7 mouse cellular contexts compared by ENCODE assay signal in genomic region chr8:20823219-20823618, GRCm38 (mm10).
DNase-seq lines count a peak whose midpoint lies in the region.
"Not testable (repeated sequence)": the region's sequence is repeated elsewhere in the genome, so short reads cannot be mapped to it uniquely, and the experiment has no call there.

No protein-coding gene starts in this region.

- intact Hi-C loops in left cerebral cortex, postnatal 4 days (cut with DNase I), result not testable (repeated sequence)

- peak; percentile 15 to 16 for DNase-seq in cerebellum, postnatal 10 days
- peak; percentile 11 for DNase-seq in gastrocnemius, postnatal 25 days
- peak; percentile 7 for DNase-seq in kidney, adult 9 months
- peak; percentile 13 for DNase-seq in left cerebral cortex, postnatal 4 days
- DNase-seq in ovary, postnatal 10 days (ENCODE audit: low spot score), result peak; percentile 1
- peak; percentile 69 for DNase-seq in testis, postnatal 10 days (ENCODE audit: low spot score)
- peak; percentile 18 for DNase-seq in urinary bladder, postnatal 10 days (ENCODE audit: low spot score)

Comparison
In these comparisons a context has a peak if more than half of its experiments do, and no peak if none do; other contexts are left out.
1. Peak in every context shown above with its lines: DNase-seq.
2. DNase-seq: peak in every context shown above with its lines; median percentile 69 in testis, postnatal 10 days; 18 in urinary bladder, postnatal 10 days; 16 in cerebellum, postnatal 10 days; 13 in left cerebral cortex, postnatal 4 days; 11 in gastrocnemius, postnatal 25 days; 7 in kidney, adult 9 months; 1 in ovary, postnatal 10 days.